Mouse (Mus musculus) cortical plate, adult 2 months (tissue): ENCODE measurements at regions not wholly inside any gene's neighbourhood (a gene's known extent, or its start where the extent isn't known, plus 50 kb on each side); places are given as distances from the start of the nearest gene placed in this dataset.

Experiments used
- CTCF ChIP-seq: fragments of 200-500 bp; IDR thresholded peaks from 2 replicates; pipeline ENCODE4 v1.5.1; 2011; ENCODE audit warnings: mild to moderate bottlenecking, control low read depth, low read length; ENCODE audit not compliant: insufficient read depth; ENCODE audit errors: extremely low read depth
- POLR2A ChIP-seq: fragments of 200-500 bp; IDR thresholded peaks from 2 replicates; pipeline ENCODE4 v1.6.1; 2011; ENCODE audit warnings: mild to moderate bottlenecking, low read length, control low read depth; ENCODE audit not compliant: insufficient read depth; ENCODE audit errors: extremely low read depth

DNA sequence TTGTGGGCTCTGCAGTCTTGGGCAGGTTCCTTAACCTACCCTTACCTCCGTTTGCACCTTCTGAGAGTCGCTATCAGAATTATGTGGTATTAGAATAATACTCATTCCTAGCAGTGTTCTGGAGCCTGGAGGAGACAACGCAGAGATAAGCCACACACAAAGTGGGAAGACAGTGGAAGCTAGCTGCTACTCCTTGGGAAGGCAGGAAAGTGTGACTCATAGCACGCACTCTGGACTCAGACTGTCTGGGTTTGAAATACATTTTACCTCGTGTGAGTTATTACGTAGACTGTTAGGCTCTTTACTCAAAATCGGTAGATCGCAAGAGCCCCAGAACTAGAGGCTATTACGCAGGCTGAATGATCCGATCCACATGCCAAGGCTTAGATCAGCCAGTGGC lies 66.7 kb upstream of the Cited2 start:
- TF ChIP-seq CTCF (no peak), POLR2A (no peak)
